ENCODE assay signal across 9 mouse cellular contexts in the genomic region with DNA sequence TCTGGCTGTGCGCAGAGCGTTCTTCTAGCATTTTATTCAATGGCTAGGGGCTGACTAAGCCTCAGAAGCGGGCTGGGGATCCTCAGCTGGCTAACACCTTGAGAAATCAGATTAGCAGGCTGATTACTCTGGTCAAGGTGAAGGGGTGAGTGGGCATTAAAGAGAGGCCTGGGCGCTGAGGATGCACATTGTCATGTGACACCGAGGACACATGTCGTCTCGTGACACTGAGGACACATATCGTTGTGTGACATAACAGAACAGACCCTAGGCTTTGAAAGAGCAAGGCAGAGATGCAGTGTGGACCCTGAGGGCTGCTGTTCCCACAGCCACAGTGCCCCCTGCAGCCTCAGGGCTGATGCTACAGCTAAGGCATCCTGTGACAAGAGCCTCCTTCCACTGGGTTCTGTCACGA. TPM values are rescaled to one million over a fixed set of nuclear protein-coding genes. Genes with fewer than 3 reads are reported as not detected.
DNase-seq lines count a peak whose midpoint lies in the region; ATAC-seq and TF ChIP-seq lines count a peak whose summit lies in the region.
"Had no signal": no experiment of that assay in that cellular context is flagged by ENCODE, and none has a peak within 500 bp of the region (broad histone marks: within the 10 kb centered on the region; RNA-seq: fewer than 3 reads in every experiment).

No protein-coding gene starts in this region.

- no peaks in the 10 kb centered on the region for H3K27me3 ChIP-seq in midbrain, postnatal 0 days (ENCODE audit: insufficient read depth, low read length)
- no peaks in the 10 kb centered on the region for H3K27me3 ChIP-seq in midbrain, embryonic 15.5 days (replicated peaks)
- H3K27me3 ChIP-seq in forebrain, embryonic 12.5 days = no peaks in the 10 kb centered on the region

- no peak overlapping the region for H3K9ac ChIP-seq in midbrain, postnatal 0 days (replicated peaks; ENCODE audit: low read length, poor library complexity, severe bottlenecking)
- no peak overlapping the region for H3K9ac ChIP-seq in midbrain, embryonic 15.5 days
- no peak overlapping the region for H3K9ac ChIP-seq in forebrain, embryonic 12.5 days

- peak; percentile 78 for DNase-seq in embryo, embryonic 10 days (ENCODE audit: low spot score)
- DNase-seq in embryo, embryonic 9.5 days (ENCODE audit: extremely low spot score) = no peak
- DNase-seq in midbrain, postnatal 0 days (ENCODE audit: low spot score) = peak; percentile 26
- DNase-seq in lung, postnatal 4 days = peak; percentile 59 to 68
- DNase-seq in yolk sac, embryonic 10.5 days (ENCODE audit: low spot score) = peak; percentile 61

- H3K27ac ChIP-seq in midbrain, postnatal 0 days (ENCODE audit: low read depth, low read length) = no peak overlapping the region
- H3K27ac ChIP-seq in midbrain, embryonic 15.5 days = no peak overlapping the region
- H3K27ac ChIP-seq in forebrain, embryonic 12.5 days = no peak overlapping the region

- no peak overlapping the region for H3K4me2 ChIP-seq in midbrain, postnatal 0 days (ENCODE audit: low read depth, low read length, poor library complexity, severe bottlenecking)
- no peak overlapping the region for H3K4me2 ChIP-seq in midbrain, embryonic 15.5 days
- no peak overlapping the region for H3K4me2 ChIP-seq in forebrain, embryonic 12.5 days

- H3K4me1 ChIP-seq in midbrain, postnatal 0 days (ENCODE audit: insufficient read depth, low read length) = no peaks in the 10 kb centered on the region
- no peaks in the 10 kb centered on the region for H3K4me1 ChIP-seq in midbrain, embryonic 15.5 days
- peaks cover 6% of the 10 kb centered on the region; the same call in 1 of the 2 replicates for H3K4me1 ChIP-seq in forebrain, embryonic 12.5 days

- H3K36me3 ChIP-seq in midbrain, postnatal 0 days (ENCODE audit: insufficient read depth, low read length) = no peaks in the 10 kb centered on the region
- no peaks in the 10 kb centered on the region for H3K36me3 ChIP-seq in midbrain, embryonic 15.5 days (replicated peaks)
- no peaks in the 10 kb centered on the region for H3K36me3 ChIP-seq in forebrain, embryonic 12.5 days (replicated peaks)

- H3K9me3 ChIP-seq in midbrain, postnatal 0 days (ENCODE audit: low read length) = no peaks in the 10 kb centered on the region
- H3K9me3 ChIP-seq in midbrain, embryonic 15.5 days = no peaks in the 10 kb centered on the region
- peaks cover 2% of the 10 kb centered on the region; the same call in 1 of the 2 replicates for H3K9me3 ChIP-seq in forebrain, embryonic 12.5 days

- peak; percentile 63 for TF ChIP-seq CTCF in midbrain, postnatal 0 days (IDR thresholded peaks at IDR 0.05)

- WGBS in midbrain, postnatal 0 days = 66% methylated on average over 9 of the region's 9 CpGs
- WGBS in midbrain, embryonic 15.5 days = 63% methylated on average over 9 of the region's 9 CpGs
- 64% methylated on average over 9 of the region's 9 CpGs for WGBS in forebrain, embryonic 12.5 days

- no peak for ATAC-seq in midbrain, postnatal 0 days (ENCODE audit: low FRiP score)
- no peak for ATAC-seq in midbrain, embryonic 15.5 days (replicated peaks)
- ATAC-seq in granulocyte monocyte progenitor cell, adult 5-6 weeks (replicated peaks; ENCODE audit: poor library complexity, severe bottlenecking) = peak; percentile 60
- ATAC-seq in forebrain, embryonic 12.5 days (ENCODE audit: low FRiP score) = no peak

- no peak overlapping the region for H3K4me3 ChIP-seq in midbrain, postnatal 0 days (ENCODE audit: low read depth, low read length)
- no peak overlapping the region for H3K4me3 ChIP-seq in midbrain, embryonic 15.5 days
- no peak overlapping the region for H3K4me3 ChIP-seq in forebrain, embryonic 12.5 days (replicated peaks)
- H3K4me3 ChIP-seq: myocyte had no signal

RNA-seq across cellular contexts. Expression of a gene that starts 23.8 kb away (rescaled TPM):
- total RNA-seq in midbrain, postnatal 0 days (2014; rRNA removed) = 30.1 and 35.5 TPM in 2 replicates
- polyA plus RNA-seq in midbrain, postnatal 0 days (2015; fragmentation: Nextera tagmentation; extraction: Ambion mirVana) = 61.9 and 65.1 TPM in 2 replicates
- polyA plus RNA-seq in midbrain, embryonic 15.5 days (2015; fragmentation: Nextera tagmentation; extraction: Ambion mirVana) = 58.8 and 59.2 TPM in 2 replicates
- total RNA-seq in granulocyte monocyte progenitor cell, adult 5-6 weeks (2014; fragmentation: Nextera tagmentation) = 68.9 and 84.9 TPM in 2 replicates
- total RNA-seq in granulocyte monocyte progenitor cell, adult 5-6 weeks (2017) = 46.1 and 49.3 TPM in 2 replicates
- polyA plus RNA-seq in forebrain, embryonic 12.5 days (2016; fragmentation: Nextera tagmentation; extraction: Ambion mirVana) = 24.3 and 24.8 TPM in 2 replicates

RNA-seq across cellular contexts. Expression of a gene that starts 27.8 kb away (rescaled TPM):
- total RNA-seq in midbrain, postnatal 0 days (2014; rRNA removed) = 91.5 and 95.0 TPM in 2 replicates
- polyA plus RNA-seq in midbrain, postnatal 0 days (2015; fragmentation: Nextera tagmentation; extraction: Ambion mirVana) = 63.9 and 70.9 TPM in 2 replicates
- 87.3 and 87.4 TPM in 2 replicates for polyA plus RNA-seq in midbrain, embryonic 15.5 days (2015; fragmentation: Nextera tagmentation; extraction: Ambion mirVana)
- 46.0 and 52.2 TPM in 2 replicates for total RNA-seq in granulocyte monocyte progenitor cell, adult 5-6 weeks (2014; fragmentation: Nextera tagmentation)
- 84.9 and 91.7 TPM in 2 replicates for total RNA-seq in granulocyte monocyte progenitor cell, adult 5-6 weeks (2017)
- 113 and 116 TPM in 2 replicates for polyA plus RNA-seq in forebrain, embryonic 12.5 days (2016; fragmentation: Nextera tagmentation; extraction: Ambion mirVana)
